Mouse (Mus musculus) midbrain, postnatal 0 days (tissue): ENCODE measurements at regions not wholly inside any gene's neighbourhood (a gene's known extent, or its start where the extent isn't known, plus 50 kb on each side); places are given as distances from the start of the nearest gene placed in this dataset.

Experiments
- ATAC-seq: fragments of 200-750 bp; cut with Nextera tagmentation; 2 replicates; pipeline ENCODE4 v1.8.0; 2017; ENCODE audit warnings: moderate number of reproducible peaks, mild to moderate bottlenecking, moderate TSS enrichment, moderate library complexity; ENCODE audit not compliant: low FRiP score
- DNase-seq: peaks from one replicate; pipeline ENCODE4 v3.0.0-alpha.2; 2015; ENCODE audit warnings: low spot score
- H3K27ac ChIP-seq: fragments of 300-500 bp; sonication (generic); 2 replicates; pipeline ENCODE4 v1.5.1; 2014; ENCODE audit warnings: low read depth, mild to moderate bottlenecking, low read length, mixed read lengths
- H3K27me3 ChIP-seq: fragments of 300-500 bp; sonication (generic); 2 replicates; pipeline ENCODE4 v1.6.1; 2014; ENCODE audit warnings: low read length, control low read depth, mixed read lengths; ENCODE audit not compliant: insufficient read depth
- H3K36me3 ChIP-seq: fragments of 300-500 bp; sonication (generic); 2 replicates; pipeline ENCODE4 v1.6.1; 2014; ENCODE audit warnings: low read length, control low read depth, mixed read lengths; ENCODE audit not compliant: insufficient read depth
- H3K4me1 ChIP-seq: fragments of 300-500 bp; sonication (generic); 2 replicates; pipeline ENCODE4 v1.6.1; 2014; ENCODE audit warnings: mild to moderate bottlenecking, control low read depth, antibody characterized with exemption, low read length, mixed read lengths; ENCODE audit not compliant: insufficient read depth
- H3K4me2 ChIP-seq: fragments of 300-500 bp; sonication (generic); 2 replicates; pipeline ENCODE4 v1.6.1; 2014; ENCODE audit warnings: low read depth, mild to moderate bottlenecking, low read length, mixed read lengths; ENCODE audit not compliant: poor library complexity, severe bottlenecking
- H3K4me3 ChIP-seq: fragments of 300-500 bp; sonication (generic); 2 replicates; pipeline ENCODE4 v1.5.1; 2014; ENCODE audit warnings: low read depth, mild to moderate bottlenecking, low read length, moderate library complexity
- H3K9ac ChIP-seq: fragments of 300-500 bp; sonication (generic); replicated peaks from 2 replicates; pipeline ENCODE4 v1.6.1; 2014; ENCODE audit warnings: mild to moderate bottlenecking, low read length, moderate library complexity, mixed read lengths; ENCODE audit not compliant: poor library complexity, severe bottlenecking
- H3K9me3 ChIP-seq: fragments of 300-500 bp; sonication (generic); 2 replicates; pipeline ENCODE4 v1.6.1; 2016; ENCODE audit warnings: low read length, control low read depth
- CTCF ChIP-seq: IDR thresholded peaks from 2 replicates; pipeline ENCODE4 v1.5.1; 2016; ENCODE audit warnings: antibody characterized with exemption, mild to moderate bottlenecking
- WGBS: fragments of 180-500 bp; shearing (Covaris S2); extraction: QIAGEN DNeasy Blood & Tissue Kit; methylation state at CpG from one replicate; pipeline ENCODE4 v1.1.7; 2014; 5-methylcytosine and 5-hydroxymethylcytosine counted together

- Histone ChIP-seq H3K4me1 (0 out of 2 replicates have a peak, but pooled peaks cover 4% of the 10 kb centered on the region), H3K9ac (no peak overlapping the region), H3K4me2 (peak overlapping the region; percentile 44; the same call in 1 of the 2 replicates), H3K9me3 (no peaks in the 10 kb centered on the region), H3K36me3 (no peaks in the 10 kb centered on the region), H3K4me3 (peak overlapping the region; percentile 13; the same call in 1 of the 2 replicates), H3K27ac (no peak overlapping the region), H3K27me3 (no peaks in the 10 kb centered on the region; the same call in 1 of the 2 replicates)
- ATAC-seq (peak; percentile 94), DNase-seq (peak; percentile 93)
- WGBS: 49% methylated on average over 13 of the region's 13 CpGs
- no peak for TF ChIP-seq CTCF
These were observed 146.8 kb upstream of the Med13l start for GRCm38 (mm10) chr5:118413428-118414282.

DNA sequence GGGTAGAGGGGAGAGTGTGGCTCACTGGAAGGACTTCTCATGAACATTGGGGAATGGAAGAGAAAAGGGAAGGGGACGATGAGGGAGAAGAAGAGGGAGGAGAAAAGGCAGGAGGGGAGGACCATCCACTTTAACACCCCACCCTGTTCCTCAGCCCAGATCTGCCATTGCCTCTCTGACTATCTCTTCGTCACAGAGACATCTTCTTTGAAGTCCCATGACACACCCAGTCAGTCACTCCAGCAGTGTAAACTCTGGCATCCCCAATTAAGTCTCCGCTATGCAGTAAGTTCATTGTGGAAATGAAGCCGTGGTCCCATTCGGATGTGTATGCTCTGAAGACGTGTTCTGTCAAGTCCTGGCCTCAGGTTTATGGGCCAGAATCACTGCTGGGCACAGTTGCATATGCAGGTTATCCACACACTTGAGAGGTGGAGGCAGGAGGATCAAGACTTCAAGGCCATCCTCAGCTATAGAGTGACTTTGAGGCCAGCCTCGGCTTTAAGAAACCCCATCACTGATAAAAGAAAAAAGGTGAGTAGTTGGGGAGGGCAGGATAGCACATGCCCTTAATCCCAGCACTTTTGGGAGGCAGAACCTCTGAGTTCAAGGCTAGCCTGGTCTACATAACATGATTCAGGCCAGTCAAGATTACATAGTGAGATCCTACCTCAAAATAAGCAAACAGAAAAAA is 141.0 kb upstream of the Med13l start:
- TF ChIP-seq CTCF: no peak
- no peak for ATAC-seq
- H3K9me3 ChIP-seq: no peaks in the 10 kb centered on the region
- H3K9ac ChIP-seq: no peak overlapping the region
- 88% methylated on average over 7 of the region's 7 CpGs for WGBS
- no peak overlapping the region for H3K4me2 ChIP-seq
- no peaks in the 10 kb centered on the region; the same call in 1 of the 2 replicates for H3K27me3 ChIP-seq
- no peak for DNase-seq
- H3K27ac ChIP-seq: no peak overlapping the region
- no peaks in the 10 kb centered on the region for H3K36me3 ChIP-seq
- H3K4me3 ChIP-seq: no peak overlapping the region
- peaks cover 4% of the 10 kb centered on the region; the same call in 1 of the 2 replicates for H3K4me1 ChIP-seq

- H3K27ac ChIP-seq: peak overlapping the region; percentile 73
- H3K27me3 ChIP-seq: no peaks in the 10 kb centered on the region
- WGBS: 41% methylated on average over 30 of the region's 32 CpGs
- H3K9me3 ChIP-seq: no peaks in the 10 kb centered on the region
- DNase-seq (peak; percentile 94), ATAC-seq (peak; percentile 87)
- peaks cover 4% of the 10 kb centered on the region; the same call in 1 of the 2 replicates for H3K4me1 ChIP-seq
- H3K9ac ChIP-seq: peak overlapping the region; percentile 47
- peak overlapping the region; percentile 27 for H3K4me3 ChIP-seq
- peak overlapping the region; percentile 51 for H3K4me2 ChIP-seq
- H3K36me3 ChIP-seq: no peaks in the 10 kb centered on the region
- no peak for TF ChIP-seq CTCF
These were observed 138.3 kb upstream of the Med13l start for GRCm38 (mm10) chr5:118421884-118422821.

DNA sequence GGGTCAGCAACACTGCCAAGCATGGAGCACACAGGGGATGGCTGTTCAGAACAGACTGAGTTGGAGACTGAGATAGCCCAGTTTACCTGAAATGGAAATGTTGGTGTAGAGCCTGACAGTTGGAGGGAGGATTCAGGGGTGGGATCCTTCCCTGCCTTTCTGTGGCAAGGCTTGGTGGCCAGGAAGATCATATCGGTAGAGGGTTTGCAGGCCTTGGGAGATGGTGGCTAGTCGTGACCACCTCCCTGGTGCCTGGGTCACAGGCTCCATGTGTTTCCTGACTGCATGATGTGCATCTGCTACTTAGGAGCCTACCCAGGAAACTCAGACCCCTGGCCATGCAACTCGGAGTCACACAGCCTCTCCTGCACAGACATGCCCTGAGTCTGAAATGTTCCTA is 136.3 kb upstream of the Med13l start:
- Histone ChIP-seq H3K36me3 (no peaks in the 10 kb centered on the region), H3K4me2 (no peak overlapping the region), H3K27me3 (no peaks in the 10 kb centered on the region), H3K27ac (no peak overlapping the region), H3K9ac (no peak overlapping the region), H3K4me1 (peaks cover 4% of the 10 kb centered on the region; the same call in 1 of the 2 replicates), H3K9me3 (no peaks in the 10 kb centered on the region), H3K4me3 (no peak overlapping the region)
- no peak for DNase-seq
- 82% methylated on average over 3 of the region's 3 CpGs for WGBS
- no peak for TF ChIP-seq CTCF
- ATAC-seq: no peak

DNA sequence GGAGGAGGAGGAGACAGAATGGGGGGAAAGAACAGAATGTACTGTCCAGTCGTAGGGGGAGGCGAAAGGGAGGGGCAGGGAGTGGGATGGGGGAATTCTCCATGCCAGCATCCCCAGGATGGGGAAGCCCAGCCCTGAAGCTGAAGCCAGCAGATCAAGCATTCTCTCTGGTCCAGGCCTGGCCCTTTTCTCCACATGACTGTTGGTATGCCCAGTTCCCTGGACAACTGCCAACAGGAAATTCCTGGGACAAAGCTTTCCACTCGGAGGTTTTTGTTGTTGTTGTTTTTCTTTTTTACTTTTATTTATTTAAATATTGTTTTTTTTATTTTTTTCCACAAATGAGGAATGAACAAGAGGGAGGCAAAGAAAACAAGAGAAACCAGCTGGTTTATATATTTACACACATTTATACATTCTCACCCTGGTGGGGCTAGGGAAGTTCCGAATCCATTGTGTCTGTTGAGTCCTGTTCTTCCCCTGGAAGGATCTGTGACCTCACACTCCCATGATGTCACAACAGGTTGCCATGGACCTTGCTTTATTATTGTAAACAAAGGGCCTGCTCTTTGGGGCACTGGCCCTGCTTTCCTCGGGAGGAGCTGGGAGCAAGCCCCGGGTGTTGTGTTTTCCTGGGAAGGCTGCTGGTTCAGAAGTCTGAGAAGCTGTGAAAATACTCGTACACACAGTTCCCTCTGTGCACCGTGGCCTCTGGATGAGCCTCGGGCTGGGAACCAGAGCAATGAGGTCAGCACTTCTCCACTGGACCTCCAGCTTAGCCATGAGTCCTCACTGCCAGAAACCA is 135.5 kb upstream of the Med13l start:
- DNase-seq (peak; percentile 77), ATAC-seq (no peak)
- H3K27me3 ChIP-seq: no peaks in the 10 kb centered on the region
- H3K4me1 ChIP-seq: peaks cover 4% of the 10 kb centered on the region; the same call in 1 of the 2 replicates
- no peak overlapping the region for H3K4me2 ChIP-seq
- no peak overlapping the region for H3K27ac ChIP-seq
- no peaks in the 10 kb centered on the region for H3K9me3 ChIP-seq
- 43% methylated on average over 9 of the region's 9 CpGs for WGBS
- H3K4me3 ChIP-seq: no peak overlapping the region
- no peak for TF ChIP-seq CTCF
- no peak overlapping the region for H3K9ac ChIP-seq
- no peaks in the 10 kb centered on the region for H3K36me3 ChIP-seq
